In the genomic region with DNA sequence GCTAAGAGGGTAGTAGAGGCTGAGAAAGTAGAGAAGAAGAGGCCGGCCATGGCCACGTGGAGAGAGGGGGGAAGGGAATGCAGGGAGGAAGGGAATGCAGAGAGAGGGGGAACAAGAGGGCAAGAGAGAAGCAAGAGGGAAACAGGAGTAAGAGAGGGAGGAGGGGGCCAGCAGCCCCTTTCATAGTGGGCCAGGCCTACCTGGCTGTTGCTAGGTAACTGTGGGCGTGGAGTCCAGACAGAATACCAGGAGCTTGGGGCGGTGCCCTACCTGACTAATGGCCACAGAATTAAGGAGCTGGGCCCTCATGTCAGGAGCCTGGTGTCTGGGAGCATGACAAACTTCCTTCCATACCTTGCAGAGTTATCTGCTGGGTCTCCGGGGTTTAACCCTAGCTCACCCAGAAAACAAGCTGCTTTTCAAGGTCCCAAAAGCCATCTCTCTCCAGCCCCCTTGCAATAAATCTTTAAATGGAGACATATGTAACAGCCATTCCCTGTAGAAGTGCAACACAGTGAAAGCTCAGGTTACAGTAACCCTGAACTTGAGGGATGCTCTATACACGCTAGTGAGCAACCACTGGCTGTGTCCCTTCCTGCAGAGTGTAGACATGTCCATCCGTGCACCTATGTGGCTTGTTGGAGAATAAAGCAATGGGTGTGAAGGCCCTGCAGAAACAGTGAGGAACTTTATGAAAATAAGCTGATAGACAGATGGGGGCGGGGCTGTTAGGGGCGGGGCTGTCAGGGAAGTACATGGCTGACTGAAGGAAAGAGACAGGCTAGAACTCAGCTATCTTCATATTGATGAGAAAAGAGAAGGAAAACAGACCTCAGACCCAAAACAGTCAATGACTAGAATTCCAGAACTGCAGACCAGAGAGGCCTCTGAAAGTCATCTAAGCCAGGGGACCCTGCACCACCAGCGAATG, we compare ENCODE assay signal across 10 mouse cellular contexts. TPM values are rescaled to one million over a fixed set of nuclear protein-coding genes. Genes with fewer than 3 reads are reported as not detected.
DNase-seq lines count a peak whose midpoint lies in the region; ATAC-seq and TF ChIP-seq lines count a peak whose summit lies in the region.
"Had no signal": no experiment of that assay in that cellular context is flagged by ENCODE, and none has a peak within 500 bp of the region (broad histone marks: within the 10 kb centered on the region; RNA-seq: fewer than 3 reads in every experiment).

No protein-coding gene starts in this region.

- H3K36me3 ChIP-seq in hindbrain, embryonic 10.5 days: 0 out of 2 replicates have a peak, but pooled peaks cover 5% of the 10 kb centered on the region
- no peaks in the 10 kb centered on the region for H3K36me3 ChIP-seq in hindbrain, embryonic 14.5 days (replicated peaks; ENCODE audit: control insufficient read depth, insufficient read depth)
- H3K36me3 ChIP-seq in CH12.LX (replicated peaks in 1 of 2; ENCODE audit: control insufficient read depth in 1 of 2, insufficient read depth in 1 of 2, low read length in 1 of 2): peaks cover 0 to 32% of the 10 kb centered on the region in 2 experiments
- H3K36me3 ChIP-seq in liver, embryonic 13.5 days: peaks cover 12% of the 10 kb centered on the region
- H3K36me3 ChIP-seq: hindbrain, embryonic 15.5 days had no signal

- dilution Hi-C loops in CH12.LX (cut with MboI; ENCODE audit: extremely low pct_ligation_motif_present, extremely low pct_unique_long_range_greater_than_20kb, low sequenced_read_pairs): no loop called here

- no peak for TF ChIP-seq CTCF in CH12.LX (conservative IDR thresholded peaks at IDR 0.05 in 1 of 2, IDR thresholded peaks at IDR 0.05 in 1 of 2; ENCODE audit: low read depth in 2 of 2, low read length in 2 of 2)

- 0 out of 2 replicates have a peak overlapping the region, but pooled peaks have one; percentile 62 for H3K27ac ChIP-seq in hindbrain, embryonic 10.5 days
- H3K27ac ChIP-seq in hindbrain, embryonic 14.5 days: no peak overlapping the region
- no peak overlapping the region for H3K27ac ChIP-seq in CH12.LX (ENCODE audit: insufficient read depth, low read depth)
- 0 out of 2 replicates have a peak overlapping the region, but pooled peaks have one; percentile 47 for H3K27ac ChIP-seq in liver, embryonic 13.5 days
- H3K27ac ChIP-seq: hindbrain, embryonic 15.5 days had no signal

- no peak for TF ChIP-seq EP300 in CH12.LX (IDR thresholded peaks at IDR 0.05; ENCODE audit: low read length)

- no peak overlapping the region for H3K9ac ChIP-seq in hindbrain, embryonic 14.5 days
- H3K9ac ChIP-seq in CH12.LX (ENCODE audit: insufficient read depth, low read depth): no peak overlapping the region; the same call in 1 of the 2 replicates
- no peak overlapping the region for H3K9ac ChIP-seq in liver, embryonic 13.5 days
- H3K9ac ChIP-seq: hindbrain, embryonic 15.5 days had no signal

- H3K79me2 ChIP-seq in CH12.LX (replicated peaks; ENCODE audit: control insufficient read depth, extremely low read depth, insufficient read depth, poor library complexity, severe bottlenecking): peaks cover 14% of the 10 kb centered on the region

- TF ChIP-seq POLR2A in CH12.LX (IDR thresholded peaks at IDR 0.05; ENCODE audit: low read depth, low read length): no peak

- no peak for DNase-seq in hindbrain, embryonic 10.5 days (ENCODE audit: low spot score)
- no peak for DNase-seq in hindbrain, embryonic 14.5 days (ENCODE audit: low spot score)
- DNase-seq in CH12.LX (ENCODE audit: extremely low read depth): no peak
- peak; percentile 27 for DNase-seq in embryo, embryonic 11 days
- no peak for DNase-seq in liver, embryonic 13.5 days
- DNase-seq in cerebellum, adult 11 months: no peak
- DNase-seq in thymus, postnatal 4 days: no peak
- no peak for DNase-seq in gastrocnemius, postnatal 36 days
- DNase-seq: left cerebral cortex, postnatal 4 days had no signal

- no peaks in the 10 kb centered on the region for H3K27me3 ChIP-seq in hindbrain, embryonic 10.5 days (ENCODE audit: insufficient read depth, poor library complexity, severe bottlenecking)
- H3K27me3 ChIP-seq in hindbrain, embryonic 14.5 days (ENCODE audit: control insufficient read depth, insufficient read depth, low read length): no peaks in the 10 kb centered on the region
- H3K27me3 ChIP-seq in CH12.LX (replicated peaks): no peaks in the 10 kb centered on the region
- H3K27me3 ChIP-seq in liver, embryonic 13.5 days: no peaks in the 10 kb centered on the region
- H3K27me3 ChIP-seq: hindbrain, embryonic 15.5 days had no signal

- no peak overlapping the region for H3K4me3 ChIP-seq in hindbrain, embryonic 10.5 days
- H3K4me3 ChIP-seq in hindbrain, embryonic 14.5 days (replicated peaks; ENCODE audit: low read length): no peak overlapping the region
- H3K4me3 ChIP-seq in CH12.LX (replicated peaks in 1 of 3; ENCODE audit: low read depth in 2 of 3, low read length in 2 of 3, poor library complexity in 1 of 3): peak overlapping the region in 1 of 3 experiments; percentile 31
- no peak overlapping the region for H3K4me3 ChIP-seq in liver, embryonic 13.5 days (replicated peaks)
- H3K4me3 ChIP-seq: hindbrain, embryonic 15.5 days had no signal

- in situ Hi-C loops in CH12.LX (cut with MboI; ENCODE audit: low pct_ligation_motif_present, low pct_unique_long_range_greater_than_20kb, low sequenced_read_pairs): no loop called here

- H3K4me1 ChIP-seq in hindbrain, embryonic 10.5 days (replicated peaks): peaks cover 19% of the 10 kb centered on the region
- H3K4me1 ChIP-seq in hindbrain, embryonic 14.5 days (replicated peaks; ENCODE audit: control insufficient read depth, insufficient read depth, low read length): no peaks in the 10 kb centered on the region
- H3K4me1 ChIP-seq in CH12.LX (ENCODE audit: control insufficient read depth in 1 of 2, insufficient read depth in 2 of 2): peaks cover 4 to 97% of the 10 kb centered on the region in 2 experiments
- H3K4me1 ChIP-seq in liver, embryonic 13.5 days (replicated peaks): peaks cover 71% of the 10 kb centered on the region

- WGBS in hindbrain, embryonic 10.5 days: 52% methylated on average over 10 of the region's 10 CpGs
- WGBS in hindbrain, embryonic 14.5 days: 59% methylated on average over 10 of the region's 10 CpGs
- 46% methylated on average over 10 of the region's 10 CpGs for WGBS in liver, embryonic 13.5 days (ENCODE audit: insufficient replicate concordance)

- no peaks in the 10 kb centered on the region for H3K9me3 ChIP-seq in hindbrain, embryonic 10.5 days
- H3K9me3 ChIP-seq in hindbrain, embryonic 14.5 days (ENCODE audit: control insufficient read depth, low read length): no peaks in the 10 kb centered on the region
- H3K9me3 ChIP-seq in CH12.LX (replicated peaks; ENCODE audit: low read length): peaks cover 12% of the 10 kb centered on the region
- H3K9me3 ChIP-seq in liver, embryonic 13.5 days (replicated peaks): peaks cover 5% of the 10 kb centered on the region; the same call in 1 of the 2 replicates
- H3K9me3 ChIP-seq: hindbrain, embryonic 15.5 days had no signal

- no peak overlapping the region for H3K4me2 ChIP-seq in hindbrain, embryonic 14.5 days (replicated peaks)
- peak overlapping the region; percentile 58 for H3K4me2 ChIP-seq in CH12.LX (ENCODE audit: insufficient read depth, low read depth, poor library complexity, severe bottlenecking)
- no peak overlapping the region for H3K4me2 ChIP-seq in liver, embryonic 13.5 days
- H3K4me2 ChIP-seq: hindbrain, embryonic 15.5 days had no signal

- no peak for ATAC-seq in hindbrain, embryonic 14.5 days (ENCODE audit: low FRiP score)
- no peak; the same call in 1 of the 2 replicates for ATAC-seq in liver, embryonic 13.5 days (ENCODE audit: low read depth)

- TF ChIP-seq RAD21 in CH12.LX (IDR thresholded peaks at IDR 0.05; ENCODE audit: low read depth, low read length): no peak

- intact Hi-C loops in gastrocnemius, postnatal 36 days (cut with DNase I): no loop called here

TF ChIP-seq in CH12.LX, 34 proteins besides CTCF, POLR2A, EP300 and RAD21:
- TF ChIP-seq ZKSCAN1 (IDR thresholded peaks at IDR 0.05; ENCODE audit: borderline replicate concordance, low read depth, low read length): no peak
- no peak for TF ChIP-seq BHLHE40 (IDR thresholded peaks at IDR 0.05; ENCODE audit: low read depth, low read length)
- 0 out of 2 replicates have a peak, but pooled peaks have one; percentile 32 for TF ChIP-seq SIN3A (IDR thresholded peaks at IDR 0.05; ENCODE audit: low read length)

RNA-seq across cellular contexts. Expression of a gene that starts 12.7 kb away (rescaled TPM):
- 10.9 and 12.8 TPM in 2 replicates for polyA plus RNA-seq in hindbrain, embryonic 10.5 days (2016; fragmentation: Nextera tagmentation; extraction: Ambion mirVana)
- polyA plus RNA-seq in hindbrain, embryonic 14.5 days (2014; fragmentation: Nextera tagmentation; extraction: Ambion mirVana): 16.1 and 18.0 TPM in 2 replicates
- total RNA-seq in CH12.LX (2012; rRNA removed) (20.6 and 23.3 TPM in 2 replicates), CH12.LX (2014; rRNA removed) (37.5 and 39.1 TPM in 2 replicates)
- 47.4 and 61.6 TPM in 2 replicates for polyA plus RNA-seq in CH12.LX (2012; ENCODE audit: insufficient read length, low read depth)
- 8.9 and 9.0 TPM in 2 replicates for polyA plus RNA-seq in liver, embryonic 13.5 days (2015; fragmentation: Nextera tagmentation; extraction: Ambion mirVana)
- 1 to 10 TPM; 8.6 to 9.7 TPM for total RNA-seq in gastrocnemius, postnatal 36 days (2021)

RNA-seq across cellular contexts. Expression of a gene that starts 54.2 kb away (rescaled TPM):
- 13.1 and 15.0 TPM in 2 replicates for polyA plus RNA-seq in hindbrain, embryonic 10.5 days (2016; fragmentation: Nextera tagmentation; extraction: Ambion mirVana)
- polyA plus RNA-seq in hindbrain, embryonic 14.5 days (2014; fragmentation: Nextera tagmentation; extraction: Ambion mirVana): 17.3 and 18.4 TPM in 2 replicates
- total RNA-seq in CH12.LX (2012; rRNA removed) (1.2 and 1.7 TPM in 2 replicates), CH12.LX (2014; rRNA removed) (1.4 and 2.8 TPM in 2 replicates)
- polyA plus RNA-seq in CH12.LX (2012; ENCODE audit: insufficient read length, low read depth): 1.4 and 1.6 TPM in 2 replicates
- 71.1 and 73.4 TPM in 2 replicates for polyA plus RNA-seq in liver, embryonic 13.5 days (2015; fragmentation: Nextera tagmentation; extraction: Ambion mirVana)
- total RNA-seq in gastrocnemius, postnatal 36 days (2021): 10 to 100 TPM; 44.6 to 70.1 TPM

Comparison
In these comparisons a context has a peak if more than half of its experiments do, and no peak if none do; other contexts are left out.
1. H3K27ac ChIP-seq: peak in hindbrain, embryonic 10.5 days (single experiment) and liver, embryonic 13.5 days (single experiment); none in hindbrain, embryonic 14.5 days (single experiment) and CH12.LX (single experiment).